Mouse (Mus musculus) forebrain, embryonic 16.5 days (tissue): ENCODE measurements around the gene Galnt18. TPM values are rescaled to one million over a fixed set of nuclear protein-coding genes. Genes with fewer than 3 reads are reported as not detected.
A peak's percentile ranks its signal among the peaks of the same experiment; 100 is the strongest.

ENCODE experiments used
- ATAC-seq: fragments of 200-750 bp; cut with Nextera tagmentation; 2 replicates; pipeline ENCODE4 v1.8.0; 2017; ENCODE audit warnings: mild to moderate bottlenecking, moderate library complexity
- H3K27ac ChIP-seq: fragments of 300-500 bp; sonication (generic); 2 replicates; pipeline ENCODE4 v1.5.1; 2014; ENCODE audit warnings: low read length, control low read depth
- H3K27me3 ChIP-seq: fragments of 300-500 bp; sonication (generic); replicated peaks from 2 replicates; pipeline ENCODE4 v1.6.1; 2014; ENCODE audit warnings: low read length; ENCODE audit not compliant: control insufficient read depth, insufficient read depth
- H3K36me3 ChIP-seq: fragments of 300-500 bp; sonication (generic); 2 replicates; pipeline ENCODE4 v1.6.1; 2014; ENCODE audit not compliant: control insufficient read depth, insufficient read depth
- H3K4me1 ChIP-seq: fragments of 300-500 bp; sonication (generic); replicated peaks from 2 replicates; pipeline ENCODE4 v1.6.1; 2014; ENCODE audit warnings: low read length; ENCODE audit not compliant: control insufficient read depth, insufficient read depth
- H3K4me2 ChIP-seq: fragments of 300-500 bp; sonication (generic); 2 replicates; pipeline ENCODE4 v1.6.1; 2014; ENCODE audit warnings: mild to moderate bottlenecking, low read length, control low read depth
- H3K4me3 ChIP-seq: fragments of 300-500 bp; sonication (generic); replicated peaks from 2 replicates; pipeline ENCODE4 v1.5.1; 2014; ENCODE audit warnings: mild to moderate bottlenecking, low read length, control low read depth
- H3K9ac ChIP-seq: fragments of 300-500 bp; sonication (generic); replicated peaks from 2 replicates; pipeline ENCODE4 v1.6.1; 2014; ENCODE audit warnings: low read depth, low read length, control low read depth
- H3K9me3 ChIP-seq: fragments of 300-500 bp; sonication (generic); 2 replicates; pipeline ENCODE4 v1.6.1; 2016; ENCODE audit warnings: low read length; ENCODE audit not compliant: control insufficient read depth
- WGBS: fragments of 180-500 bp; shearing (Covaris S2); extraction: QIAGEN DNeasy Blood & Tissue Kit; methylation state at CpG from one replicate; pipeline ENCODE4 v1.1.7; 2014; 5-methylcytosine and 5-hydroxymethylcytosine counted together
- polyA plus RNA-seq: library from polyadenylated mRNA; unstranded; fragments of >200 nt; fragmentation: Nextera tagmentation; extraction: Ambion mirVana; gene quantifications from 2 replicates; pipeline ENCODE4 v1.2.1, GENCODE M21; 2015

Gene Galnt18
- polyA plus RNA-seq, 1 experiment from 2014 or later: 13.6 TPM

DNA sequence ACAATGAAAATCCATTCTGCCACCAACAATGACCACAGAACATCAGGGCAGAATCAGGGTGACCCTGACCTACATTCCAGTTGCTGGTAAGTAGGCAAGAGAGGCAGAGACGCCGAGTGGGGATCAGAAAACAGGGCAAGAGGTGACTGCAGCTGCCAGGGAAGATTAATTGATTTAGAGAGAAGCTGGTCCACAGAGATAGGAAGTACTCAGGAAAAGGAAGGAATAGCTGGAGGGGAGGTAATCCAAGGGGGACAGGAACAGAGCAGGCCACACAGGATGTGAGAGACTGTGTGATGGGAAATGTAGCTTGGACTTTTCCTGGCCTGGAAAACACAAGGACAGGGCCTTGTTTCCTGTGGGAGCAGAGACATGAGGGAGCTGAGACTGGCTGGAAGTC lies 52.8 kb downstream of the Galnt18 start:
- Histone ChIP-seq H3K9ac (no peak overlapping the region), H3K27ac (no peak overlapping the region), H3K4me3 (no peak overlapping the region), H3K4me1 (no peaks in the 10 kb centered on the region), H3K4me2 (no peak overlapping the region), H3K36me3 (no peaks in the 10 kb centered on the region), H3K27me3 (no peaks in the 10 kb centered on the region), H3K9me3 (no peaks in the 10 kb centered on the region)
- 82% methylated on average over 2 of the region's 2 CpGs for WGBS
- no peak for ATAC-seq

- Histone ChIP-seq H3K4me2 (no peak overlapping the region), H3K4me1 (peaks cover 10% of the 10 kb centered on the region), H3K9me3 (no peaks in the 10 kb centered on the region), H3K4me3 (no peak overlapping the region), H3K9ac (no peak overlapping the region), H3K27ac (no peak overlapping the region), H3K36me3 (no peaks in the 10 kb centered on the region), H3K27me3 (no peaks in the 10 kb centered on the region)
- no peak for ATAC-seq
- 84% methylated on average over 7 of the region's 7 CpGs for WGBS
These were observed 55.0 kb downstream of the Galnt18 start for GRCm38 (mm10) chr7:111724730-111725129.

DNA sequence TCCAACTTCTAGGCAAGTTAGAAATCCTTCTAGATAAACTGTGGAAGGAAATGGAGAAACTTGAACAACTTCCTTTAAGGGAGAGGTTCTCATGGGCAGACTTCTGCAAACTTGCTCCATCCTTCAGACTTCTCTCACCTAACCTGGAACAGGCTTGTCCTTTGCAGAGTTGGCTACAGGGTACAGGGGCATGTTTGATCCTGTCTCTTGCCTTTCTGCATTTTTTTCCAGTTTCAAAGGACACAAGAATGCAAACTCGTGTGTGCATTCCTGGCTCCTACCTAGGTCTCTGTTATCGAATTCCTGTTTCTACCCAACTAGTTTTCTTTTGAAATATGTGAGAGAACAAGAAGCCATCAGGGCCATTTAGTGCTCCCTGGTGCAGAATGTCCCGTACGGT lies 55.8 kb downstream of the Galnt18 start:
- WGBS: 89% methylated on average over 4 of the region's 4 CpGs
- Histone ChIP-seq H3K36me3 (no peaks in the 10 kb centered on the region), H3K27me3 (no peaks in the 10 kb centered on the region)

GRCm38 (mm10) chr7:111721308-111721698 lies 58.5 kb downstream of the Galnt18 start:
- Histone ChIP-seq H3K4me1 (peaks cover 11% of the 10 kb centered on the region), H3K9ac (no peak overlapping the region), H3K27me3 (no peaks in the 10 kb centered on the region), H3K27ac (peak overlapping the region; percentile 17; the same call in 1 of the 2 replicates), H3K4me2 (no peak overlapping the region), H3K36me3 (no peaks in the 10 kb centered on the region), H3K9me3 (no peaks in the 10 kb centered on the region), H3K4me3 (no peak overlapping the region)
- 90% methylated on average over 5 of the region's 5 CpGs for WGBS
- ATAC-seq: no peak

More for the DNA sequence above, 55.8 kb downstream of the Galnt18 start:
- Histone ChIP-seq H3K4me1 (peaks cover 11% of the 10 kb centered on the region), H3K27ac (no peak overlapping the region), H3K9me3 (no peaks in the 10 kb centered on the region), H3K4me3 (no peak overlapping the region), H3K4me2 (no peak overlapping the region), H3K9ac (no peak overlapping the region)
- no peak for ATAC-seq

DNA sequence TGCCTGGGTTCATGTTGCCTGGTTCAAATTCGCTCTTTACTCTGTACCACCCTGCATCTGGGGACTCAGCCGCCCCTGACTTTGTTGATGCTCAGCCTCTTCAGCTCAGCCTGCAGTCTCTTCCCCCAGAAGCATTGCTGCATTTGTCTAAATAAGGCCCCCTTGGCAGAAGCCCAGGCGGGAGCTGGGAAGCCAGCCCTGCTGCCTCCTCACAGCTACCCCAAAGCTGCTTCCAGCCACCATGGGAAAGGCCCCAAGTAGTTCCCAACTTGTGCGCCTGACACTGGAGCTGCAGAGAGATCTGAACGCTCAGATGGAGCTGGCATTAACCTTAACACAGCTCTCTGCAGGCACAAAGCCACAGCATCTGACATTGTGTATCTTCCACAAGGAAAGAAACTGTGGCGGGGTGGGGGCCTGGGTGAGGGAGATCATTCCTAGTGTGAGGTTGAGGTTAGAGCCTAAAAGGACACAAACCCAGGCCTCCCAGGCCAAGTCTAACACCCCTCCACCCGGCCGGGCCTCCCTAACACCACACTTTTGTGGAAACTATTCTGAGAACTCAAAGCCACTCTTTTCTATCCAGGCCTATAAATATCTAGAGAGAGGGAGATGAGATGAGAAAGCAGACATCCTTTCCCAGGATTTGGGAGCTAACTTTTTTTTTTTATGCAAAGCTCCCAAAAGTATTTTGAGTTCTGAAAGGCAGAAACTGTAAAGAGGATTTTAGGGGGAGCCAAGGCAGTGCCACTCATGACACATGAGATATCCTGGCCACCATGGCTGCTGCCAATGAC lies 59.1 kb downstream of the Galnt18 start:
- Histone ChIP-seq H3K4me2 (no peak overlapping the region), H3K4me1 (peaks cover 11% of the 10 kb centered on the region), H3K27me3 (no peaks in the 10 kb centered on the region), H3K4me3 (no peak overlapping the region), H3K36me3 (no peaks in the 10 kb centered on the region), H3K9ac (no peak overlapping the region), H3K9me3 (no peaks in the 10 kb centered on the region), H3K27ac (peak overlapping the region; percentile 17)
- ATAC-seq: peak; percentile 73
- 51% methylated on average over 8 of the region's 8 CpGs for WGBS

DNA sequence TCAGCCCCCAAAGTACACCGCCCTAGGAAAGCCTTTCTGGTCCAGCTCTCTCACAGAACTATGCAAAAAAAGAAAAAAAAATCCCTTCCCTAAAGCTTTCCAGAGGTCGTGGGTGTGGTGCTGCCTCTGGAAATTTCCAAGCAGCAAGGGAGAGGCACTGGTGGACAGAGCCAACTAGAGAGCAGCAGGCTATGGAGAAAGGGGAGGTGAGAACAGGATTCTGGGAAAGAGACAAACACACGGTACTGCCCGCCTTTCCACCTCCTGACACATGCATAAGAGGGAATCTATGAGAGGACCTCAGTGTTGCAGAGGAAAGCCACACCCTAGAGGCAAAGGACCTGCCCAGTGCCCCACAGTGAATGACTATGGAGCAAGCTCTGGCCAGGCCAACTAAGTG lies 60.9 kb downstream of the Galnt18 start:
- ATAC-seq: no peak
- no peaks in the 10 kb centered on the region for H3K27me3 ChIP-seq
- H3K9me3 ChIP-seq: no peaks in the 10 kb centered on the region
- H3K4me1 ChIP-seq: peaks cover 11% of the 10 kb centered on the region
- H3K4me2 ChIP-seq: no peak overlapping the region
- no peak overlapping the region for H3K4me3 ChIP-seq
- 72% methylated on average over 4 of the region's 4 CpGs for WGBS
- H3K36me3 ChIP-seq: no peaks in the 10 kb centered on the region
- no peak overlapping the region for H3K27ac ChIP-seq
- H3K9ac ChIP-seq: no peak overlapping the region

DNA sequence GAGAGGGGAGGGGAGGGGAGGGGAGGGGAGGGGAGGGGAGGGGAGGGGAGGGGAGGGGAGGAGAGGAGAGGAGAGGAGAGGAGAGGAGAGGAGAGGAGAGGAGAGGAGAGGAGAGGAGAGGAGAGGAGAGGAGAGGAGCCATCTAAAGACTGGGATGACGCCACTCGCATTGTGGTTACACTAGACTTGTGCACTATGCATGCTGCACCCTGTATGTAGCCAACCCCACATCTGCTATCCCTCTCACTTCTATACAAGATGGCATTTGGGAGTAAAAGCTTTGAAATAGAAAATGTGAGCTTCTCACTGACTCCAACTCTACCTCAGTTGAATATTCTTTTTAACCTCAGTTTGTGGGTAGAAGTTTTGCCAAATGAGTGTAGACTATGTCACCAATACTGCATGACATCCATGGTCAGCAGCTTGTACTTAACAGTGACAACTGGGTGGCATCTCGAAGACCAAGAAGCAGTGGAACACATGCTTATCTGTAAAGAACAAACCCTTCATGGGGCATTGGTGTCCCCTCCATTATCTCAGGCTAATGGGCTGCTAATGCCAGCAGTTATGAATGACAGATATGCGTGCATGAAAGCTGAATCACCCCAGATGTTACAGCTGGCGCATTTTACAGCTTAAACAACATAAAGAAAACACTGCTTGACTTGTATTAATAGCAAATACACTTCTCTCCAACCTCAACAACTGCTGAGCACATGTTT lies 65.0 kb downstream of the Galnt18 start:
- H3K9me3 ChIP-seq: no peaks in the 10 kb centered on the region
- H3K27ac ChIP-seq: no peak overlapping the region
- H3K4me1 ChIP-seq: peaks cover 1% of the 10 kb centered on the region
- H3K4me3 ChIP-seq: no peak overlapping the region
- 77% methylated on average over 5 of the region's 5 CpGs for WGBS
- no peaks in the 10 kb centered on the region for H3K36me3 ChIP-seq
- H3K27me3 ChIP-seq: no peaks in the 10 kb centered on the region
- no peak overlapping the region for H3K4me2 ChIP-seq
- H3K9ac ChIP-seq: no peak overlapping the region
- ATAC-seq: no peak

DNA sequence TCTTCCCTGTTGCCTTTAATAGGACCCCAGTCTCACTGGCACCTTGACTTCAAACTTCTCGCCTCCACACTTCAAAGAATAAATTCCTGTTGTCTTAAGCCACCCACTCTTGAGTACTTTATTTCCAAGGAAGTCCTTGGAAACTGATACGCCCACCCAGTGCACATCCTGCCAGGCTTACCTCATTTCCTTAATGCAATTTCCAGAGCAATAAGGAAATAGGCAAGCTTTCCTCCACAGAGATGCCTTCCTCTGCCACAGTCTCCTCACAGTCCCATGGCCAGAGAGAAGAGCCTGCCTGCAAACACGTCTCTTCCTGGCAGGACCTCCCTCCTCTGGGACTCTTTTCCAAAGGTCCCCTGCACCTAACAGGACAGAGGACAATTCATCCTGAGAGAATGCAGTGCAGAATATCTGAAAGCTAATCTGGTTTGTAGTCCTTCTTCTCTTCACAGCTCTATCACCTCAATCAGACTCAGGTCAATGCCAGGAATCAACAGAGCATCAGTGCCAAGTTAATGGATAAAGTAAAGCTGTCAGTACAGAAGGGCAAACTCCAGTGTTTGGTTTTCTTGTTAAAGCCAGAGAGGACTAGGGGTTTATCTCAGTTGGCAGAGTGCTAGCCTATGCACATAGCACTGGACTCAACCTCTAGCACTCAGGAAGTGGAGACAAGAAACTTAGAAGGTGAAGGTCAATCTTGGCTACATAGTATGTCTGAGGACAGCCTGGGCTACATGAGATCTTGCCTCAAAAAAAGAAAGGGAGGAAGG lies 65.8 kb downstream of the Galnt18 start:
- Histone ChIP-seq H3K4me3 (no peak overlapping the region), H3K36me3 (no peaks in the 10 kb centered on the region), H3K9ac (no peak overlapping the region), H3K4me1 (no peaks in the 10 kb centered on the region; the same call in 1 of the 2 replicates), H3K4me2 (no peak overlapping the region), H3K27me3 (no peaks in the 10 kb centered on the region), H3K27ac (no peak overlapping the region), H3K9me3 (no peaks in the 10 kb centered on the region)
- WGBS: 86% methylated on average over 3 of the region's 3 CpGs
- ATAC-seq: no peak

GRCm38 (mm10) chr7:111712797-111713196 lies 67.0 kb downstream of the Galnt18 start:
- no peaks in the 10 kb centered on the region for H3K27me3 ChIP-seq
- H3K9ac ChIP-seq: no peak overlapping the region
- 81% methylated on average over 4 of the region's 4 CpGs for WGBS
- no peaks in the 10 kb centered on the region; the same call in 1 of the 2 replicates for H3K4me1 ChIP-seq
- no peak overlapping the region for H3K4me2 ChIP-seq
- no peaks in the 10 kb centered on the region for H3K9me3 ChIP-seq
- no peak overlapping the region for H3K4me3 ChIP-seq
- H3K36me3 ChIP-seq: no peaks in the 10 kb centered on the region
- no peak overlapping the region for H3K27ac ChIP-seq
- no peak for ATAC-seq
